Mouse (Mus musculus): ENCODE results near the gene Hbs1l.
A peak's percentile ranks its signal among the peaks of the same experiment; 100 is the strongest.

Gene Hbs1l

GRCm38 (mm10) chr10:21295759-21296621 lies at the start of gene Hbs1l:
Hbs1l (plus strand) TSS chr10:21295979.
- peak; percentile 93 to 97 for DNase-seq

- DNase-seq, result no peak
These were observed 47.2 kb upstream of the Hbs1l start for GRCm38 (mm10) chr10:21248556-21248955.

- peak; percentile 22 to 30 for DNase-seq
These were observed 43.8 kb upstream of the Hbs1l start for GRCm38 (mm10) chr10:21251881-21252534.

GRCm38 (mm10) chr10:21252800-21253199 lies 43.0 kb upstream of the Hbs1l start:
- no peak for DNase-seq

- no peak for DNase-seq
These were observed 41.3 kb upstream of the Hbs1l start for GRCm38 (mm10) chr10:21254266-21255140.

- DNase-seq, result no peak
These were observed 38.5 kb upstream of the Hbs1l start for GRCm38 (mm10) chr10:21257244-21257643.

- DNase-seq, result no peak
These were observed 36.1 kb upstream of the Hbs1l start for GRCm38 (mm10) chr10:21259649-21260048.

- DNase-seq, result no peak
These were observed 30.6 kb upstream of the Hbs1l start for GRCm38 (mm10) chr10:21265188-21265587.

- no peak for DNase-seq
These were observed 28.3 kb upstream of the Hbs1l start for GRCm38 (mm10) chr10:21267452-21267851.

- no peak for DNase-seq
These were observed 26.9 kb upstream of the Hbs1l start for GRCm38 (mm10) chr10:21268786-21269410.

GRCm38 (mm10) chr10:21269920-21270319 lies 25.9 kb upstream of the Hbs1l start:
- no peak for DNase-seq

- no peak for DNase-seq
These were observed 24.9 kb upstream of the Hbs1l start for GRCm38 (mm10) chr10:21270905-21271304.

- DNase-seq, result no peak
These were observed 24.5 kb upstream of the Hbs1l start for GRCm38 (mm10) chr10:21271310-21271709.

- DNase-seq, result no peak
These were observed 24.0 kb upstream of the Hbs1l start for GRCm38 (mm10) chr10:21271785-21272184.

- no peak for DNase-seq
These were observed 8.3 kb upstream of the Hbs1l start for GRCm38 (mm10) chr10:21287243-21288127.

- no peak for DNase-seq
These were observed 4.6 kb upstream of the Hbs1l start for GRCm38 (mm10) chr10:21291228-21291627.

GRCm38 (mm10) chr10:21294217-21294616 lies 1.6 kb upstream of the Hbs1l start:
- no peak for DNase-seq

GRCm38 (mm10) chr10:21295397-21295758 lies 401 bp upstream of the Hbs1l start:
- DNase-seq, result no peak

- no peak for DNase-seq
These were observed 3.2 kb downstream of the Hbs1l start for GRCm38 (mm10) chr10:21298972-21299371.

GRCm38 (mm10) chr10:21301822-21302221 lies 6.0 kb downstream of the Hbs1l start:
- DNase-seq, result no peak

Measured in lung, postnatal 4 days (tissue).